Mouse (Mus musculus) liver, embryonic 14.5 days (tissue): ENCODE data around the gene St5.

Experiments used
- CTCF ChIP-seq: IDR thresholded peaks from 2 replicates; pipeline ENCODE4 v1.5.1; 2016; ENCODE audit warnings: antibody characterized with exemption, low read depth, control low read depth
- EP300 ChIP-seq: IDR thresholded peaks from 2 replicates; pipeline ENCODE4 v1.6.1; 2016; ENCODE audit warnings: antibody characterized with exemption, low read depth

- TF ChIP-seq EP300 (no peak), CTCF (no peak)
Observed at GRCm38 (mm10) chr7:109531501-109531900, 171.9 kb downstream of the St5 start.
